Mouse (Mus musculus): ENCODE data around the gene Camkmt. TPM values are rescaled to one million over a fixed set of nuclear protein-coding genes. Genes with fewer than 3 reads are reported as not detected.

Gene Camkmt
- polyA plus RNA-seq, 2 experiments: 0.77 to 3.0 TPM

DNA sequence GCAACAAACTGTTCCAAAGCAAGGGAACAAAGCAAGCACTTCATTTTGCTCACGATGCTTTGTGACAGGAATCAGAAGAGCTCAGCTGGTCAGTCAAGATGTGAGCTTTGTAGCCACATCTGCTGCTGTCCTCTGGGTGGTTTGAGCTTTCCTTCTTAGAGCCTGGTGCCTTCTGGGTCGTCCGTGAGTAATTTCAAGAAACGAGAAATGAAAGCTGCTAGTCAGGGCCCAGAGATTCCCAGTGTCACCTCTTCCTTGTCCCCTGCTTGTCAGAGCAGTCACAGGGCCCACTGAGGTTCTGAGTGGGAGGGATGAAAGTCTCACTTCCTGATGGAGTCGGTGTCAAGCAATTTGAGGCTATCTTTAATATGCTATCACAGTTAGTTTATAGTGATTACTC lies 127.7 kb downstream of the Camkmt start:
- Histone ChIP-seq H3K27ac (no peak overlapping the region), H3K27me3 (ENCODE audit: control insufficient read depth, insufficient read depth, low read length) (no peaks in the 10 kb centered on the region), H3K4me2 (ENCODE audit: low read depth) (no peak overlapping the region), H3K9me3 (ENCODE audit: control insufficient read depth, low read length) (no peaks in the 10 kb centered on the region), H3K36me3 (replicated peaks; ENCODE audit: control insufficient read depth, insufficient read depth, low read depth) (no peaks in the 10 kb centered on the region), H3K4me3 (ENCODE audit: insufficient read depth in 1 of 2, low read depth in 2 of 2, low read length in 2 of 2) (no peak overlapping the region), H3K9ac (replicated peaks) (no peak overlapping the region), H3K4me1 (replicated peaks; ENCODE audit: control insufficient read depth in 2 of 2, insufficient read depth in 2 of 2, low read length in 1 of 2) (no peaks in the 10 kb centered on the region)
- 49% methylated on average over 5 of the region's 5 CpGs for WGBS (ENCODE audit: insufficient replicate concordance)
- DNase-seq (ENCODE audit: low read depth in 3 of 3, low spot score in 3 of 3) (no peak), ATAC-seq (ENCODE audit: insufficient read depth) (no peak)
- no peak for TF ChIP-seq CTCF (IDR thresholded peaks at IDR 0.05; ENCODE audit: low read depth)
- TF ChIP-seq EP300 (IDR thresholded peaks at IDR 0.05; ENCODE audit: low read depth): no peak

DNA sequence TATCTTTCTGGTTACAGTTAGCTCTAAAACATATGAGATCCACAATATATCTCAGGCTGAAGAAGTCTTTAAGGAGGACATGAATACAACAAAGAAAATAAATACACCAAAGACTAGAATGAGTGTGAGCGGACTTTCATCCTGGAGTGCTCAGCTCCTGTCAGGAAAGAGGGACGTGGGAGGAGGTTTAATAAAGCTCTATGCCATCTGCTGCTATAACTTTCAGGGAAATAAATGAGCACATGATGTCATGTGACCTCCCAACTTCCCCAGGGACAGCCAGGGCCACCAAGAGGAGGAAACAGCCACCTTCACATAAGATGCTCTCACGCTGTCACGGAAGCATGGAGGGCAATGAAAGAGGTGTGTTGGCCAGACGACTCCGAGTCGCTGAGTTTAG lies 151.8 kb downstream of the Camkmt start:
- no peak overlapping the region for H3K4me3 ChIP-seq (ENCODE audit: insufficient read depth in 1 of 2, low read depth in 2 of 2, low read length in 2 of 2)
- no peak overlapping the region for H3K9ac ChIP-seq (replicated peaks)
- ATAC-seq (ENCODE audit: insufficient read depth): no peak
- H3K4me1 ChIP-seq (replicated peaks; ENCODE audit: control insufficient read depth in 2 of 2, insufficient read depth in 2 of 2, low read length in 1 of 2): no peaks in the 10 kb centered on the region
- no peaks in the 10 kb centered on the region for H3K36me3 ChIP-seq (replicated peaks; ENCODE audit: control insufficient read depth, insufficient read depth, low read depth)
- no peaks in the 10 kb centered on the region for H3K27me3 ChIP-seq (ENCODE audit: control insufficient read depth, insufficient read depth, low read length)
- TF ChIP-seq EP300 (IDR thresholded peaks at IDR 0.05; ENCODE audit: low read depth) (no peak), CTCF (IDR thresholded peaks at IDR 0.05; ENCODE audit: low read depth) (no peak)
- H3K9me3 ChIP-seq (ENCODE audit: control insufficient read depth, low read length): no peaks in the 10 kb centered on the region
- no peak for DNase-seq (ENCODE audit: low read depth in 3 of 3, low spot score in 3 of 3)
- no peak overlapping the region for H3K4me2 ChIP-seq (ENCODE audit: low read depth)
- no peak overlapping the region for H3K27ac ChIP-seq
- WGBS (ENCODE audit: insufficient replicate concordance): 72% methylated on average over 7 of the region's 7 CpGs

DNA sequence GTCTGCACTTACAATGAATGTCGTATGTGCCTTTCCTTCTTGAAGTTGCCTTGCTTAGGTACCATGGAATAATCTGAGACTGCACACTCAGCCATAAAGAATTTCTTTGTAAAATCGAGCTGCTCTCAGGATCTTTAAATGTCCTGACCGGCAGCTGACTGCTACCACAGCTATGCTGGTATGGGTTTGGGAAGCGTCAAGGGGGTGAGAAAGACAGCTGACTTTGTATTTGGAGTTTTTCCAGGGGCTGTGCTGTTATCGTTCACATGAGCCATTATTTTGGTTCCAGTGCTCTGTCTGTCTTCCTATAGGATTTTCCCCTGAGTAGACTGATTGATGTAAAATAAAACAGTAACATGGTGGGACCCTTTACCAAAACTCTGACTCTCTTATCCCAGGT lies 158.6 kb downstream of the Camkmt start:
- Histone ChIP-seq H3K4me1 (replicated peaks; ENCODE audit: control insufficient read depth in 2 of 2, insufficient read depth in 2 of 2, low read length in 1 of 2) (no peaks in the 10 kb centered on the region), H3K9ac (replicated peaks) (no peak overlapping the region), H3K36me3 (replicated peaks; ENCODE audit: control insufficient read depth, insufficient read depth, low read depth) (no peaks in the 10 kb centered on the region), H3K9me3 (ENCODE audit: control insufficient read depth, low read length) (no peaks in the 10 kb centered on the region), H3K4me3 (ENCODE audit: insufficient read depth in 1 of 2, low read depth in 2 of 2, low read length in 2 of 2) (no peak overlapping the region), H3K27me3 (ENCODE audit: control insufficient read depth, insufficient read depth, low read length) (no peaks in the 10 kb centered on the region), H3K4me2 (ENCODE audit: low read depth) (no peak overlapping the region), H3K27ac (no peak overlapping the region)
- no peak for ATAC-seq (ENCODE audit: insufficient read depth)
- WGBS (ENCODE audit: insufficient replicate concordance): 64% methylated on average over 5 of the region's 5 CpGs
- no peak for DNase-seq (ENCODE audit: low read depth in 3 of 3, low spot score in 3 of 3)
- no peak for TF ChIP-seq EP300 (IDR thresholded peaks at IDR 0.05; ENCODE audit: low read depth)
- TF ChIP-seq CTCF (IDR thresholded peaks at IDR 0.05; ENCODE audit: low read depth): no peak

DNA sequence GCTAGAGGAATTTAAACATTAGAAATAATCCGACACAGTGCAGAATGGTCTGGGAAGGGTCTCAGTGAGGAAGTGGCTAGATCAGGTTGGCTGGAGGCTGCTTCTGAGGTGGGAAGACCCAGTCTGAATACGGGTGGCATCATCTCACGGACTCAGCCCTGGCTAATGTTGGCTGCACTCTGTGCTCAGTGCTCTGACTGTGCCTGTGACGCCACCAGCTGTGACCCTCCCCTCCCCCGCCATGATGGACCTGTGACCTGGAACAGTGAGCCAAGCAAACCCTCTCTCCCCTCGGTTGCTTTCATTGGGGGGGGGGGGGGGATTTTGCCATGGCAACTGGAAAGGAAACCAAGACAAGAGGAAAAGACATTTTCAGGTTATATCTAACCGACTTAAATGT lies 159.4 kb downstream of the Camkmt start:
- TF ChIP-seq EP300 (IDR thresholded peaks at IDR 0.05; ENCODE audit: low read depth): no peak
- TF ChIP-seq CTCF (IDR thresholded peaks at IDR 0.05; ENCODE audit: low read depth): no peak
- Histone ChIP-seq H3K4me3 (ENCODE audit: insufficient read depth in 1 of 2, low read depth in 2 of 2, low read length in 2 of 2) (no peak overlapping the region), H3K9ac (replicated peaks) (no peak overlapping the region), H3K9me3 (ENCODE audit: control insufficient read depth, low read length) (no peaks in the 10 kb centered on the region), H3K36me3 (replicated peaks; ENCODE audit: control insufficient read depth, insufficient read depth, low read depth) (no peaks in the 10 kb centered on the region), H3K4me1 (replicated peaks; ENCODE audit: control insufficient read depth in 2 of 2, insufficient read depth in 2 of 2, low read length in 1 of 2) (0 out of 4 replicates have a peak, but pooled peaks cover 0 to 2% of the 10 kb centered on the region in 2 experiments), H3K27ac (no peak overlapping the region), H3K4me2 (ENCODE audit: low read depth) (no peak overlapping the region), H3K27me3 (ENCODE audit: control insufficient read depth, insufficient read depth, low read length) (no peaks in the 10 kb centered on the region)
- no peak for DNase-seq (ENCODE audit: low read depth in 3 of 3, low spot score in 3 of 3)
- ATAC-seq (ENCODE audit: insufficient read depth): no peak
- WGBS (ENCODE audit: insufficient replicate concordance): 44% methylated on average over 7 of the region's 7 CpGs

DNA sequence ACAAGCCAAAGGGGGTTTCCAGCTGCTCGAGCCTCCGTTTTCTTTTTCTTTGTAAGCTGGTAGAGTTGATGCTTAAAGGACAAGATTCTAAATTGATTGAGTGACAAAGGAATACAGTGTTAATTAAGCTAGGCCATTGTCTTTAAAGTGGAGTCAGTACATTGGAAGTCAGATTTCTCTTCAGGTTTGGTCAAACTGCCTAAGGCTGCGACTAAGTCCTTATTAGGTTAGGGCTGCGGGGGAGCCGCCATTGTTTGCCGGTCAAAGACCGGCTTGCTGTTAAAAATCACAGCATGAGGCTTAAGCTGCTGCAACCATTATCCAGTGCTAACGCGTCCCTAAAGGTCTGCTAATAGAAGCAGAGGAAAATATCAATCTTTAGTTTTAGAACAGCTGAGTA lies 166.6 kb downstream of the Camkmt start:
- Histone ChIP-seq H3K36me3 (replicated peaks; ENCODE audit: control insufficient read depth, insufficient read depth, low read depth) (no peaks in the 10 kb centered on the region), H3K27me3 (ENCODE audit: control insufficient read depth, insufficient read depth, low read length) (no peaks in the 10 kb centered on the region), H3K4me1 (replicated peaks; ENCODE audit: control insufficient read depth in 2 of 2, insufficient read depth in 2 of 2, low read length in 1 of 2) (0 out of 4 replicates have a peak, but pooled peaks cover 0 to 2% of the 10 kb centered on the region in 2 experiments), H3K9ac (replicated peaks) (no peak overlapping the region), H3K4me3 (ENCODE audit: insufficient read depth in 1 of 2, low read depth in 2 of 2, low read length in 2 of 2) (no peak overlapping the region), H3K4me2 (ENCODE audit: low read depth) (peak overlapping the region; percentile 28; the same call in 1 of the 2 replicates), H3K9me3 (ENCODE audit: control insufficient read depth, low read length) (no peaks in the 10 kb centered on the region), H3K27ac (no peak overlapping the region)
- no peak for DNase-seq (ENCODE audit: low read depth in 3 of 3, low spot score in 3 of 3)
- 31% methylated on average over 9 of the region's 9 CpGs for WGBS (ENCODE audit: insufficient replicate concordance)
- no peak for ATAC-seq (ENCODE audit: insufficient read depth)
- TF ChIP-seq EP300 (IDR thresholded peaks at IDR 0.05; ENCODE audit: low read depth) (no peak), CTCF (IDR thresholded peaks at IDR 0.05; ENCODE audit: low read depth) (no peak)
